Mouse (Mus musculus) intestine, embryonic 14.5 days (tissue): ENCODE measurements at regions not wholly inside any gene's neighbourhood (a gene's known extent, or its start where the extent isn't known, plus 50 kb on each side); places are given as distances from the start of the nearest gene placed in this dataset.

Source experiments
- ATAC-seq: fragments of 200-750 bp; cut with Nextera tagmentation; replicated peaks from 2 replicates; pipeline ENCODE4 v1.8.0; 2017; ENCODE audit warnings: low read depth, moderate number of reproducible peaks, moderate TSS enrichment, moderate library complexity; ENCODE audit not compliant: low FRiP score, low TSS enrichment
- DNase-seq: peaks from one replicate; pipeline ENCODE4 v3.0.0-alpha.2; 2018; ENCODE audit warnings: low spot score
- H3K27ac ChIP-seq: fragments of 300-500 bp; sonication (generic); 2 replicates; pipeline ENCODE4 v1.5.1; 2014; ENCODE audit warnings: low read depth, mild to moderate bottlenecking, control low read depth
- H3K27me3 ChIP-seq: fragments of 300-500 bp; sonication (generic); replicated peaks from 2 replicates; pipeline ENCODE4 v1.6.1; 2014; ENCODE audit warnings: low read length, control low read depth; ENCODE audit not compliant: control insufficient read depth, insufficient read depth
- H3K36me3 ChIP-seq: fragments of 300-500 bp; sonication (generic); 2 replicates; pipeline ENCODE4 v1.6.1; 2014; ENCODE audit warnings: low read length, control low read depth; ENCODE audit not compliant: control insufficient read depth, insufficient read depth
- H3K4me1 ChIP-seq: fragments of 300-500 bp; sonication (generic); replicated peaks from 2 replicates; pipeline ENCODE4 v1.6.1; 2014; ENCODE audit warnings: low read length, control low read depth, mixed read lengths; ENCODE audit not compliant: control insufficient read depth, insufficient read depth
- H3K4me2 ChIP-seq: fragments of 300-500 bp; sonication (generic); 2 replicates; pipeline ENCODE4 v1.6.1; 2014; ENCODE audit warnings: low read length
- H3K4me3 ChIP-seq: fragments of 300-500 bp; sonication (generic); 2 replicates; pipeline ENCODE4 v1.5.1; 2014; ENCODE audit warnings: low read depth, low read length, control low read depth, mixed read lengths
- H3K9ac ChIP-seq: fragments of 300-500 bp; sonication (generic); 2 replicates; pipeline ENCODE4 v1.6.1; 2014; ENCODE audit warnings: mild to moderate bottlenecking, low read length
- H3K9me3 ChIP-seq: fragments of 300-500 bp; sonication (generic); 2 replicates; pipeline ENCODE4 v1.6.1; 2016; ENCODE audit warnings: low read length, control low read depth; ENCODE audit not compliant: control insufficient read depth
- WGBS: fragments of 180-500 bp; shearing (Covaris S2); extraction: QIAGEN DNeasy Blood & Tissue Kit; methylation state at CpG from one replicate; pipeline ENCODE4 v1.1.7; 2014; 5-methylcytosine and 5-hydroxymethylcytosine counted together

DNA sequence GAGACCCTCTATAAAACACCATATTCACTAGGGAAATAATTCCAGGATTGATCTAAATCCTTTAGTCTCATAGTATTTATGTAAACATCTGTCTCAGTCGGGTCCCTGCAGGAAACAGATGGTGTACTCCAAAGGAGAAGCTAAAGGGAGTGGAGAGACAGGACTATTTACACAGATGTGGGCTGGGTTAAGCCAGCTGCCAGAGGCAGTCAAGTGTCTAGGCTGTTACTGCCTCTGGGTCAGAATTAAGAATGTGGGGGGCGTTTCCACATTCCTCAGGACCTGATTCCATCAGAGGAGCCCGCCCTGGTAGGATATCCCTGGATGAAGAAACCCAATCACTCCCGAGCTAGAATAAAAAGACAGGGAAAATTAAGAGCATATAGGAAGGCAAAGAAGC lies 380.2 kb upstream of the Auts2 start:
- Histone ChIP-seq H3K9ac (no peak overlapping the region), H3K36me3 (no peaks in the 10 kb centered on the region), H3K4me1 (peaks cover 7% of the 10 kb centered on the region), H3K9me3 (peaks cover 7% of the 10 kb centered on the region; the same call in 1 of the 2 replicates), H3K27ac (no peak overlapping the region), H3K4me2 (no peak overlapping the region), H3K27me3 (peaks cover 6% of the 10 kb centered on the region; the same call in 1 of the 2 replicates), H3K4me3 (no peak overlapping the region)
- 3% methylated on average over 4 of the region's 4 CpGs for WGBS
- ATAC-seq (no peak; the same call in 1 of the 2 replicates), DNase-seq (peak; percentile 54)

- DNase-seq: no peak
- Histone ChIP-seq H3K36me3 (no peaks in the 10 kb centered on the region), H3K27me3 (no peaks in the 10 kb centered on the region), H3K4me2 (no peak overlapping the region), H3K9ac (no peak overlapping the region), H3K4me1 (no peaks in the 10 kb centered on the region), H3K27ac (no peak overlapping the region), H3K4me3 (no peak overlapping the region), H3K9me3 (no peaks in the 10 kb centered on the region)
- WGBS: 71% methylated on average over 2 of the region's 2 CpGs
- ATAC-seq: no peak
Measured at GRCm38 (mm10) chr5:132909056-132909455, 365.9 kb upstream of the Auts2 start.

- no peaks in the 10 kb centered on the region for H3K27me3 ChIP-seq
- H3K4me1 ChIP-seq: no peaks in the 10 kb centered on the region
- ATAC-seq (no peak), DNase-seq (no peak)
- H3K4me2 ChIP-seq: no peak overlapping the region
- no peak overlapping the region for H3K4me3 ChIP-seq
- H3K9ac ChIP-seq: no peak overlapping the region
- no peaks in the 10 kb centered on the region for H3K9me3 ChIP-seq
- H3K27ac ChIP-seq: no peak overlapping the region
- H3K36me3 ChIP-seq: no peaks in the 10 kb centered on the region
- 87% methylated on average over 8 of the region's 8 CpGs for WGBS
Measured at GRCm38 (mm10) chr5:132908220-132908619, 365.1 kb upstream of the Auts2 start.

DNA sequence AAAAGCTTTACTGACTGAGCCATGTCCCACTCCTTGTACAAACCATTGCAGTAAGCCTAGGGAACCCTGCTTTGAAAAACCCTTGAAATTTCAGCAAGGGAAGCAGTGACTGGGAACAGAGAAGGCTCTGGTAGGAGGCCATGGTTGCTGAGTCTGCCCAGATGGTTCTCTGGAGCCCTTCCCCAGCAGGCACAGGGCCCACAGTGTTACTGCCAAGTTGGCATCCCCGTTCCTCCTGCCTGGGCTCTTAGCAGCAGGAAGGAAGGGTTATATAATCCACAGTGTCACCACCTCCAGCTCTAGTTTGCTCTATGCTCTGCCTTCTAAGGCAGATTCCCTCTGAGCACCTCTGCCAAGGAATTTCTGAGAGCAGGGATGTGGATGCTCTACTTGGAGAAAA lies 349.4 kb upstream of the Auts2 start:
- DNase-seq: no peak
- no peak overlapping the region for H3K4me2 ChIP-seq
- 100% methylated on average over 1 of the region's 1 CpGs for WGBS
- no peak overlapping the region for H3K27ac ChIP-seq
- ATAC-seq: no peak
- H3K4me1 ChIP-seq: no peaks in the 10 kb centered on the region
- no peaks in the 10 kb centered on the region for H3K9me3 ChIP-seq
- H3K27me3 ChIP-seq: no peaks in the 10 kb centered on the region
- no peak overlapping the region for H3K4me3 ChIP-seq
- H3K9ac ChIP-seq: no peak overlapping the region
- no peaks in the 10 kb centered on the region for H3K36me3 ChIP-seq

GRCm38 (mm10) chr5:132884130-132884529 lies 341.0 kb upstream of the Auts2 start:
- Histone ChIP-seq H3K4me2 (no peak overlapping the region), H3K9me3 (0 out of 2 replicates have a peak, but pooled peaks cover 3% of the 10 kb centered on the region), H3K36me3 (no peaks in the 10 kb centered on the region), H3K4me3 (no peak overlapping the region), H3K27ac (no peak overlapping the region), H3K4me1 (no peaks in the 10 kb centered on the region), H3K9ac (no peak overlapping the region), H3K27me3 (0 out of 2 replicates have a peak, but pooled peaks cover 4% of the 10 kb centered on the region)
- ATAC-seq (no peak), DNase-seq (no peak)
- WGBS: 46% methylated on average over 2 of the region's 2 CpGs

DNA sequence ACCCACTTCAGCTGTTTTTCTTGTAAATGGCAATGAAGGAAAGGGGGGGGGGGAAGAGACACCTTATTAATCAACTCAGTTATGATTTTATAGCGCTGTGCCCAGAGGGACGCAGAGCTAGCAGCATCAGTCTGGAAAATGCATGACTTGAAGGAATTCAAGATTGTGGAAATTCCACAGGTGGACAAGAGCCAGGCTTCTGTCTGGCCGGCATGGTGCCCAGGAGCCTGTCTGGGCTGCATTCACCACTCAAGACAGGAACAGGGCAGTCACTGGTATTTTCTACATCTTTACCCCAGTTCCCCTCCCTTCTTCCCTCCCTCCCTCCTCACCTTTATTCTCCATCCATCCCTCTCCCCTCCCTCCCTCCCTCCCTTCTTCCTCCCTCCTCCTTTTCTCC lies 339.1 kb upstream of the Auts2 start:
- Histone ChIP-seq H3K27ac (no peak overlapping the region), H3K36me3 (no peaks in the 10 kb centered on the region), H3K4me3 (no peak overlapping the region), H3K9ac (no peak overlapping the region), H3K4me1 (no peaks in the 10 kb centered on the region), H3K27me3 (0 out of 2 replicates have a peak, but pooled peaks cover 4% of the 10 kb centered on the region), H3K4me2 (no peak overlapping the region), H3K9me3 (no peaks in the 10 kb centered on the region)
- WGBS: 49% methylated on average over 3 of the region's 3 CpGs
- no peak for DNase-seq
- no peak for ATAC-seq

- Histone ChIP-seq H3K4me1 (no peaks in the 10 kb centered on the region), H3K4me3 (no peak overlapping the region), H3K36me3 (no peaks in the 10 kb centered on the region), H3K9me3 (no peaks in the 10 kb centered on the region), H3K27me3 (0 out of 2 replicates have a peak, but pooled peaks cover 4% of the 10 kb centered on the region), H3K27ac (no peak overlapping the region), H3K4me2 (no peak overlapping the region), H3K9ac (no peak overlapping the region)
- WGBS: 96% methylated on average over 3 of the region's 3 CpGs
- DNase-seq (no peak), ATAC-seq (no peak)
Measured at GRCm38 (mm10) chr5:132881170-132881569, 338.0 kb upstream of the Auts2 start.

- Histone ChIP-seq H3K4me2 (no peak overlapping the region), H3K36me3 (no peaks in the 10 kb centered on the region), H3K27me3 (no peaks in the 10 kb centered on the region), H3K4me1 (no peaks in the 10 kb centered on the region), H3K9me3 (no peaks in the 10 kb centered on the region), H3K27ac (no peak overlapping the region), H3K4me3 (no peak overlapping the region), H3K9ac (no peak overlapping the region)
- WGBS: 43% methylated on average over 6 of the region's 6 CpGs
- ATAC-seq (no peak), DNase-seq (no peak)
Measured at GRCm38 (mm10) chr5:132876336-132876840, 333.2 kb upstream of the Auts2 start.

- ATAC-seq (no peak), DNase-seq (peak; percentile 50)
- Histone ChIP-seq H3K4me3 (no peak overlapping the region), H3K27ac (no peak overlapping the region), H3K36me3 (no peaks in the 10 kb centered on the region), H3K4me1 (0 out of 2 replicates have a peak, but pooled peaks cover 6% of the 10 kb centered on the region), H3K9ac (no peak overlapping the region), H3K9me3 (no peaks in the 10 kb centered on the region), H3K4me2 (no peak overlapping the region), H3K27me3 (no peaks in the 10 kb centered on the region)
- 72% methylated on average over 5 of the region's 5 CpGs for WGBS
Measured at GRCm38 (mm10) chr5:132858846-132859510, 315.8 kb upstream of the Auts2 start.
